Mouse (Mus musculus) ES-Bruce4 (cell line): ENCODE data around the gene Dusp2. TPM values are rescaled to one million over a fixed set of nuclear protein-coding genes. Genes with fewer than 3 reads are reported as not detected.
"Not testable (repeated sequence)": the region's sequence is repeated elsewhere in the genome, so short reads cannot be mapped to it uniquely, and the experiment has no call there.

ENCODE experiments used
- H3K27ac ChIP-seq: 2 replicates; pipeline ENCODE4 v1.5.1; 2012; ENCODE audit warnings: low read length, inconsistent platforms; ENCODE audit not compliant: insufficient read depth
- H3K27me3 ChIP-seq: 2 replicates; pipeline ENCODE4 v1.6.1; 2012; ENCODE audit warnings: mild to moderate bottlenecking, low read length, inconsistent platforms; ENCODE audit not compliant: control insufficient read depth, poor library complexity, insufficient read depth, severe bottlenecking
- H3K36me3 ChIP-seq: 2 replicates; pipeline ENCODE4 v1.6.1; 2012; ENCODE audit warnings: inconsistent platforms, mild to moderate bottlenecking, low read length, moderate library complexity; ENCODE audit not compliant: control insufficient read depth, poor library complexity, insufficient read depth, severe bottlenecking
- H3K4me1 ChIP-seq: one replicate; pipeline ENCODE4 v1.8.1; 2011; ENCODE audit warnings: low read length; ENCODE audit not compliant: control insufficient read depth, insufficient read depth
- H3K4me3 ChIP-seq: 2 replicates; pipeline ENCODE4 v1.5.1; 2011; ENCODE audit warnings: low read depth, mild to moderate bottlenecking, low read length
- H3K9ac ChIP-seq: 2 replicates; pipeline ENCODE4 v1.6.1; 2012; ENCODE audit warnings: low read depth, mild to moderate bottlenecking, inconsistent platforms; ENCODE audit not compliant: poor library complexity, severe bottlenecking
- H3K9me3 ChIP-seq: replicated peaks from 2 replicates; pipeline ENCODE4 v1.6.1; 2012; ENCODE audit warnings: mild to moderate bottlenecking, low read length, inconsistent platforms; ENCODE audit not compliant: control insufficient read depth, poor library complexity, insufficient read depth, severe bottlenecking
- CTCF ChIP-seq: IDR thresholded peaks from one replicate; pipeline ENCODE4 v1.8.1; 2011; ENCODE audit warnings: low read depth, low read length
- EP300 ChIP-seq: IDR thresholded peaks from 2 replicates; pipeline ENCODE4 v1.6.1; 2011; ENCODE audit warnings: low read depth, low read length; ENCODE audit not compliant: insufficient read depth
- POLR2A ChIP-seq: IDR thresholded peaks from one replicate; pipeline ENCODE4 v1.8.1; 2011; ENCODE audit warnings: low read length; ENCODE audit not compliant: insufficient read depth
- polyA plus RNA-seq: library from polyadenylated mRNA; stranded (reverse); fragments of >200 nt; gene quantifications from 2 replicates; pipeline ENCODE4 v1.2.4, GENCODE M21; 2011; ENCODE audit warnings: low read depth; ENCODE audit not compliant: missing spikeins, insufficient read depth, insufficient read length

Dusp2 gene
- polyA plus RNA-seq: 0.61 and 1.9 TPM in 2 replicates

GRCm38 (mm10) chr2:127335767-127336496 is at the start of gene Dusp2:
Gene Dusp2 (plus strand): TSS chr2:127336159.
- peak within 1 kb of the TSS; percentile 42 for H3K4me3 ChIP-seq
- H3K36me3 ChIP-seq: no peaks in the 10 kb centered on the region
- no peak for TF ChIP-seq EP300
- no peak for TF ChIP-seq CTCF
- no peak for TF ChIP-seq POLR2A
- H3K27ac ChIP-seq: no peak within 1 kb of the TSS
- H3K4me1 ChIP-seq: no peaks in the 10 kb centered on the region
- peak within 1 kb of the TSS; percentile 75 for H3K9ac ChIP-seq
- no peaks in the 10 kb centered on the region; the same call in 1 of the 2 replicates for H3K27me3 ChIP-seq
- H3K9me3 ChIP-seq: no peaks in the 10 kb centered on the region

GRCm38 (mm10) chr2:127292250-127292649 is 43.7 kb upstream of the Dusp2 start:
- no peak overlapping the region for H3K9ac ChIP-seq
- no peaks in the 10 kb centered on the region for H3K9me3 ChIP-seq
- no peaks in the 10 kb centered on the region for H3K27me3 ChIP-seq
- H3K27ac ChIP-seq: no peak overlapping the region
- H3K4me3 ChIP-seq: no peak overlapping the region
- TF ChIP-seq EP300 (no peak), POLR2A (no peak), CTCF (no peak)
- H3K4me1 ChIP-seq: no peaks in the 10 kb centered on the region
- H3K36me3 ChIP-seq: peaks cover 18% of the 10 kb centered on the region

- Histone ChIP-seq H3K36me3 (peaks cover 23% of the 10 kb centered on the region), H3K9me3 (no peaks in the 10 kb centered on the region; the same call in 1 of the 2 replicates), H3K27ac (no peak overlapping the region), H3K4me3 (no peak overlapping the region), H3K4me1 (no peaks in the 10 kb centered on the region), H3K27me3 (no peaks in the 10 kb centered on the region), H3K9ac (no peak overlapping the region)
- TF ChIP-seq EP300 (no peak), CTCF (no peak), POLR2A (no peak)
These were observed 38.8 kb upstream of the Dusp2 start for GRCm38 (mm10) chr2:127297001-127297805.

- Histone ChIP-seq H3K4me1 (no peaks in the 10 kb centered on the region), H3K27me3 (no peaks in the 10 kb centered on the region), H3K4me3 (no peak overlapping the region), H3K9me3 (no peaks in the 10 kb centered on the region; the same call in 1 of the 2 replicates), H3K36me3 (peaks cover 21% of the 10 kb centered on the region), H3K9ac (no peak overlapping the region), H3K27ac (no peak overlapping the region)
- no peak for TF ChIP-seq POLR2A
- no peak for TF ChIP-seq CTCF
- no peak for TF ChIP-seq EP300
These were observed 37.9 kb upstream of the Dusp2 start for GRCm38 (mm10) chr2:127298056-127298455.

GRCm38 (mm10) chr2:127300701-127301100 is 35.3 kb upstream of the Dusp2 start:
- H3K9ac ChIP-seq: no peak overlapping the region
- no peak for TF ChIP-seq EP300
- no peak for TF ChIP-seq POLR2A
- no peak for TF ChIP-seq CTCF
- no peaks in the 10 kb centered on the region for H3K27me3 ChIP-seq
- no peaks in the 10 kb centered on the region for H3K4me1 ChIP-seq
- peaks cover 21% of the 10 kb centered on the region for H3K36me3 ChIP-seq
- H3K9me3 ChIP-seq: no peaks in the 10 kb centered on the region; the same call in 1 of the 2 replicates
- no peak overlapping the region for H3K4me3 ChIP-seq
- no peak overlapping the region for H3K27ac ChIP-seq

GRCm38 (mm10) chr2:127301883-127302282 is 34.1 kb upstream of the Dusp2 start:
- Histone ChIP-seq H3K9ac (no peak overlapping the region), H3K36me3 (peaks cover 17% of the 10 kb centered on the region), H3K4me1 (no peaks in the 10 kb centered on the region), H3K4me3 (no peak overlapping the region), H3K9me3 (no peaks in the 10 kb centered on the region; the same call in 1 of the 2 replicates), H3K27ac (no peak overlapping the region), H3K27me3 (no peaks in the 10 kb centered on the region)
- TF ChIP-seq CTCF (no peak), POLR2A (no peak), EP300 (no peak)

GRCm38 (mm10) chr2:127304192-127304591 is 31.8 kb upstream of the Dusp2 start:
- not testable (repeated sequence) for H3K9me3 ChIP-seq, H3K9ac ChIP-seq, H3K27me3 ChIP-seq, H3K4me1 ChIP-seq, H3K27ac ChIP-seq, H3K36me3 ChIP-seq, H3K4me3 ChIP-seq
